Mouse (Mus musculus) spleen, adult 2 months (tissue): ENCODE measurements around the gene Asb15.

ENCODE experiments used
- CTCF ChIP-seq: fragments of 200-500 bp; IDR thresholded peaks from 2 replicates; pipeline ENCODE4 v1.5.1; 2011; ENCODE audit warnings: mild to moderate bottlenecking, inconsistent platforms; ENCODE audit not compliant: insufficient read depth, insufficient read length, insufficient replicate concordance; ENCODE audit errors: extremely low read depth
- POLR2A ChIP-seq: fragments of 200-500 bp; IDR thresholded peaks from 2 replicates; pipeline ENCODE4 v1.6.1; 2011; ENCODE audit warnings: low read depth, low read length, inconsistent platforms

DNA sequence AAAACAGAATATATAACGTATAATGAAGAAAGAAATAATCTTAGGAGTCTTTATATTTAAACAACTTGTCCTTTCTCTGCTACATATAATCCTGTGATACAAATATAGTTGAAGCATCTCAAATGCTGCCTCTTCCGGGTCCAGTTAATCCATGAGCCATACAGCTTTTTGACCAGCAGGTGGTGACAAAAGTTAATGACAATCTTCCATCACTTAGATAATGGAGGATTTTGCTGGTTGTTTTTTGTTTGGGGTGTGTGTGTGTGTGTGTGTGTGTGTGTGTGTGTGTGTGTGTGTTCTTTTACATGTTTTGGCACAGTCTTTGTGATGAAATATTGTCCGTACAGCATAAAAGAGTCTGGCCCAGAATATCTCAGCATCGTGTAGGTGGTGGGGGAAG is 2.2 kb downstream of the Asb15 start:
- TF ChIP-seq CTCF (no peak; the same call in 1 of the 2 replicates), POLR2A (no peak)
